Mouse (Mus musculus) limb, embryonic 14.5 days (tissue): ENCODE measurements around the gene Taf6l. TPM values are rescaled to one million over a fixed set of nuclear protein-coding genes. Genes with fewer than 3 reads are reported as not detected.

Experiments
- ATAC-seq: fragments of 200-750 bp; cut with Nextera tagmentation; 2 replicates; pipeline ENCODE4 v1.8.0; 2017; ENCODE audit warnings: low read depth, moderate number of reproducible peaks, moderate TSS enrichment; ENCODE audit not compliant: low FRiP score
- DNase-seq: peaks from one replicate; pipeline ENCODE4 v3.0.0-alpha.2; 2015; ENCODE audit warnings: low spot score
- H3K27ac ChIP-seq: fragments of 300-500 bp; sonication (generic); replicated peaks from 2 replicates; pipeline ENCODE4 v1.5.1; 2014; ENCODE audit warnings: low read depth, mild to moderate bottlenecking, low read length, moderate library complexity, mixed read lengths
- H3K27me3 ChIP-seq: fragments of 300-500 bp; sonication (generic); 2 replicates; pipeline ENCODE4 v1.6.1; 2014; ENCODE audit warnings: low read length, mixed read lengths; ENCODE audit not compliant: control insufficient read depth, insufficient read depth
- H3K36me3 ChIP-seq: fragments of 300-500 bp; sonication (generic); 2 replicates; pipeline ENCODE4 v1.6.1; 2014; ENCODE audit warnings: mild to moderate bottlenecking, low read length, moderate library complexity, mixed read lengths; ENCODE audit not compliant: control insufficient read depth, insufficient read depth
- H3K4me1 ChIP-seq: fragments of 300-500 bp; sonication (generic); 2 replicates; pipeline ENCODE4 v1.6.1; 2014; ENCODE audit warnings: antibody characterized with exemption, low read length, mixed read lengths; ENCODE audit not compliant: control insufficient read depth, insufficient read depth
- H3K4me2 ChIP-seq: fragments of 300-500 bp; sonication (generic); replicated peaks from 2 replicates; pipeline ENCODE4 v1.6.1; 2014; ENCODE audit warnings: low read depth, mild to moderate bottlenecking, low read length, moderate library complexity; ENCODE audit not compliant: severe bottlenecking
- H3K4me3 ChIP-seq: fragments of 300-500 bp; sonication (generic); replicated peaks from 2 replicates; pipeline ENCODE4 v1.5.1; 2014; ENCODE audit warnings: low read length
- H3K9ac ChIP-seq: fragments of 300-500 bp; sonication (generic); 2 replicates; pipeline ENCODE4 v1.6.1; 2014; ENCODE audit warnings: mild to moderate bottlenecking, low read depth, low read length, moderate library complexity; ENCODE audit not compliant: severe bottlenecking
- H3K9me3 ChIP-seq: fragments of 300-500 bp; sonication (generic); 2 replicates; pipeline ENCODE4 v1.6.1; 2016; ENCODE audit warnings: low read length; ENCODE audit not compliant: control insufficient read depth
- POLR2A ChIP-seq: fragments of 200-500 bp; IDR thresholded peaks from 2 replicates; pipeline ENCODE4 v1.8.0; 2012; ENCODE audit warnings: inconsistent platforms, mild to moderate bottlenecking, moderate library complexity, borderline replicate concordance; ENCODE audit not compliant: insufficient read depth, insufficient read length; ENCODE audit errors: extremely low read depth
- WGBS: fragments of 180-500 bp; shearing (Covaris S2); extraction: QIAGEN DNeasy Blood & Tissue Kit; methylation state at CpG from one replicate; pipeline ENCODE4 v1.1.7; 2014; 5-methylcytosine and 5-hydroxymethylcytosine counted together
- microRNA-seq: library from miRNA; unstranded; fragments of <30 nt; microRNA quantifications from one replicate; pipeline ENCODE4, GENCODE M21; 2016
- polyA plus RNA-seq, 2 experiments: library from polyadenylated mRNA; depleted of rRNA in 1 of 2; stranded (reverse) in 1 of 2; unstranded in 1 of 2; fragments of >200 nt; fragmentation: Nextera tagmentation in 1 of 2; extraction: Ambion mirVana in 1 of 2; gene quantifications; 2 replicates each; pipeline versions ENCODE4 v1.2.1 to v1.2.3; 2012 to 2014

Gene Taf6l
- polyA plus RNA-seq, 2 experiments, result 21.8 to 22.4 TPM

GRCm38 (mm10) chr19:8727495-8728114 lies 58.6 kb downstream of the Taf6l start:
- Histone ChIP-seq H3K4me2 (no peak overlapping the region), H3K4me1 (peaks cover 11% of the 10 kb centered on the region), H3K27ac (no peak overlapping the region), H3K9me3 (no peaks in the 10 kb centered on the region), H3K4me3 (no peak overlapping the region), H3K9ac (no peak overlapping the region), H3K27me3 (no peaks in the 10 kb centered on the region), H3K36me3 (peaks cover 33% of the 10 kb centered on the region)
- TF ChIP-seq POLR2A, result no peak
- DNase-seq (no peak), ATAC-seq (no peak)
- 25% methylated on average over 5 of the region's 5 CpGs for WGBS

- Histone ChIP-seq H3K4me3 (no peak overlapping the region), H3K4me2 (no peak overlapping the region), H3K9me3 (no peaks in the 10 kb centered on the region), H3K4me1 (peaks cover 16% of the 10 kb centered on the region), H3K36me3 (peaks cover 33% of the 10 kb centered on the region), H3K9ac (no peak overlapping the region), H3K27ac (no peak overlapping the region), H3K27me3 (no peaks in the 10 kb centered on the region)
- WGBS, result 22% methylated on average over 3 of the region's 3 CpGs
- no peak for TF ChIP-seq POLR2A
- DNase-seq (no peak), ATAC-seq (no peak)
Measured at GRCm38 (mm10) chr19:8726609-8727390, 59.4 kb downstream of the Taf6l start.

- TF ChIP-seq POLR2A, result no peak
- no peak overlapping the region for H3K27ac ChIP-seq
- no peaks in the 10 kb centered on the region for H3K27me3 ChIP-seq
- DNase-seq (no peak), ATAC-seq (no peak)
- peak overlapping the region; percentile 86 for H3K4me2 ChIP-seq
- 50% methylated on average over 4 of the region's 4 CpGs for WGBS
- peaks cover 33% of the 10 kb centered on the region for H3K36me3 ChIP-seq
- peak overlapping the region; percentile 78 for H3K4me3 ChIP-seq
- H3K9me3 ChIP-seq, result no peaks in the 10 kb centered on the region
- H3K9ac ChIP-seq, result peak overlapping the region; percentile 96
- peaks cover 16% of the 10 kb centered on the region for H3K4me1 ChIP-seq
Measured at GRCm38 (mm10) chr19:8725081-8725613, 61.1 kb downstream of the Taf6l start.

Small RNAs within 50 kb of the gene (microRNA-seq; reads per million reads assigned to microRNA genes)
- gene Mir6992, result not detected

Other genes with a start within 250 kb of the Taf6l start
Only the 30 nearest of the 33 such genes appear.
- 0.03 and 0.15 TPM in 2 replicates for gene Slc22a6, start 168.4 kb downstream of the Taf6l start, polyA plus RNA-seq (2012; rRNA removed)
- gene Slc22a6, start 168.4 kb downstream of the Taf6l start, polyA plus RNA-seq (2014; fragmentation: Nextera tagmentation; extraction: Ambion mirVana), result not detected in 2 replicates
- 0.62 and 1.1 TPM in 2 replicates for gene Chrm1, start 122.6 kb downstream of the Taf6l start, polyA plus RNA-seq (2012; rRNA removed)
- 0.36 and 0.56 TPM in 2 replicates for gene Chrm1, start 122.6 kb downstream of the Taf6l start, polyA plus RNA-seq (2014; fragmentation: Nextera tagmentation; extraction: Ambion mirVana)
- 111 and 123 TPM in 2 replicates for gene Slc3a2, start 63.0 kb downstream of the Taf6l start, polyA plus RNA-seq (2012; rRNA removed)
- 101 and 109 TPM in 2 replicates for gene Slc3a2, start 63.0 kb downstream of the Taf6l start, polyA plus RNA-seq (2014; fragmentation: Nextera tagmentation; extraction: Ambion mirVana)
- gene Wdr74, start 50.6 kb downstream of the Taf6l start, polyA plus RNA-seq (2012; rRNA removed), result 66.4 and 66.6 TPM in 2 replicates
- 85.5 and 87.2 TPM in 2 replicates for gene Wdr74, start 50.6 kb downstream of the Taf6l start, polyA plus RNA-seq (2014; fragmentation: Nextera tagmentation; extraction: Ambion mirVana)
- gene 1700092M07Rik, start 45.7 kb downstream of the Taf6l start, polyA plus RNA-seq (2012; rRNA removed), result 1.6 and 3.2 TPM in 2 replicates
- 1.6 and 2.1 TPM in 2 replicates for gene 1700092M07Rik, start 45.7 kb downstream of the Taf6l start, polyA plus RNA-seq (2014; fragmentation: Nextera tagmentation; extraction: Ambion mirVana)
- 188 and 197 TPM in 2 replicates for gene Stx5a, start 45.0 kb downstream of the Taf6l start, polyA plus RNA-seq (2012; rRNA removed)
- gene Stx5a, start 45.0 kb downstream of the Taf6l start, polyA plus RNA-seq (2014; fragmentation: Nextera tagmentation; extraction: Ambion mirVana), result 161 and 174 TPM in 2 replicates
- gene Nxf1, start 29.3 kb downstream of the Taf6l start, polyA plus RNA-seq (2012; rRNA removed), result 263 and 265 TPM in 2 replicates
- gene Nxf1, start 29.3 kb downstream of the Taf6l start, polyA plus RNA-seq (2014; fragmentation: Nextera tagmentation; extraction: Ambion mirVana), result 168 and 187 TPM in 2 replicates
- 192 and 275 TPM in 2 replicates for gene Tmem223, start 15.4 kb downstream of the Taf6l start, polyA plus RNA-seq (2012; rRNA removed)
- 177 and 220 TPM in 2 replicates for gene Tmem223, start 15.4 kb downstream of the Taf6l start, polyA plus RNA-seq (2014; fragmentation: Nextera tagmentation; extraction: Ambion mirVana)
- gene Tmem179b, start 11.9 kb downstream of the Taf6l start, polyA plus RNA-seq (2012; rRNA removed), result 63.5 and 97.1 TPM in 2 replicates
- gene Tmem179b, start 11.9 kb downstream of the Taf6l start, polyA plus RNA-seq (2014; fragmentation: Nextera tagmentation; extraction: Ambion mirVana), result 83.6 and 84.2 TPM in 2 replicates
- 135 and 140 TPM in 2 replicates for gene Polr2g, start 12.2 kb upstream of the Taf6l start, polyA plus RNA-seq (2012; rRNA removed)
- gene Polr2g, start 12.2 kb upstream of the Taf6l start, polyA plus RNA-seq (2014; fragmentation: Nextera tagmentation; extraction: Ambion mirVana), result 153 and 165 TPM in 2 replicates
- 3.5 and 3.9 TPM in 2 replicates for gene Zbtb3, start 16.1 kb upstream of the Taf6l start, polyA plus RNA-seq (2012; rRNA removed)
- gene Zbtb3, start 16.1 kb upstream of the Taf6l start, polyA plus RNA-seq (2014; fragmentation: Nextera tagmentation; extraction: Ambion mirVana), result 5.3 and 5.6 TPM in 2 replicates
- gene Ttc9c, start 32.9 kb upstream of the Taf6l start, polyA plus RNA-seq (2012; rRNA removed), result 48.3 and 54.3 TPM in 2 replicates
- 41.8 and 48.5 TPM in 2 replicates for gene Ttc9c, start 32.9 kb upstream of the Taf6l start, polyA plus RNA-seq (2014; fragmentation: Nextera tagmentation; extraction: Ambion mirVana)
- gene Hnrnpul2, start 33.6 kb upstream of the Taf6l start, polyA plus RNA-seq (2012; rRNA removed), result 59.4 and 88.6 TPM in 2 replicates
- gene Hnrnpul2, start 33.6 kb upstream of the Taf6l start, polyA plus RNA-seq (2014; fragmentation: Nextera tagmentation; extraction: Ambion mirVana), result 9.5 and 9.6 TPM in 2 replicates
- 0.51 and 3.0 TPM in 2 replicates for gene AC129217.1, start 43.4 kb upstream of the Taf6l start, polyA plus RNA-seq (2012; rRNA removed)
- gene AC129217.1, start 43.4 kb upstream of the Taf6l start, polyA plus RNA-seq (2014; fragmentation: Nextera tagmentation; extraction: Ambion mirVana), result not detected in 2 replicates
- gene Bscl2, start 51.0 kb upstream of the Taf6l start, polyA plus RNA-seq (2012; rRNA removed), result 48.2 and 63.5 TPM in 2 replicates
- 50.2 and 51.3 TPM in 2 replicates for gene Bscl2, start 51.0 kb upstream of the Taf6l start, polyA plus RNA-seq (2014; fragmentation: Nextera tagmentation; extraction: Ambion mirVana)
- 2.2 and 2.5 TPM in 2 replicates for gene Gng3, start 52.8 kb upstream of the Taf6l start, polyA plus RNA-seq (2012; rRNA removed)
- 4.2 and 5.0 TPM in 2 replicates for gene Gng3, start 52.8 kb upstream of the Taf6l start, polyA plus RNA-seq (2014; fragmentation: Nextera tagmentation; extraction: Ambion mirVana)
- gene Lrrn4cl, start 64.4 kb upstream of the Taf6l start, polyA plus RNA-seq (2012; rRNA removed), result 1.9 and 2.1 TPM in 2 replicates
- 0.70 and 1.6 TPM in 2 replicates for gene Lrrn4cl, start 64.4 kb upstream of the Taf6l start, polyA plus RNA-seq (2014; fragmentation: Nextera tagmentation; extraction: Ambion mirVana)
- gene Ubxn1, start 85.1 kb upstream of the Taf6l start, polyA plus RNA-seq (2012; rRNA removed), result 84.2 and 127 TPM in 2 replicates
- 154 and 166 TPM in 2 replicates for gene Ubxn1, start 85.1 kb upstream of the Taf6l start, polyA plus RNA-seq (2014; fragmentation: Nextera tagmentation; extraction: Ambion mirVana)
- 33.9 and 51.3 TPM in 2 replicates for gene Uqcc3, start 94.5 kb upstream of the Taf6l start, polyA plus RNA-seq (2012; rRNA removed)
- gene Uqcc3, start 94.5 kb upstream of the Taf6l start, polyA plus RNA-seq (2014; fragmentation: Nextera tagmentation; extraction: Ambion mirVana), result 65.9 and 70.1 TPM in 2 replicates
- gene Lbhd1, start 97.3 kb upstream of the Taf6l start, polyA plus RNA-seq (2012; rRNA removed), result 6.0 and 6.1 TPM in 2 replicates
- gene Lbhd1, start 97.3 kb upstream of the Taf6l start, polyA plus RNA-seq (2014; fragmentation: Nextera tagmentation; extraction: Ambion mirVana), result 59.6 and 70.0 TPM in 2 replicates
- not detected in 2 replicates for gene Gm49403, start 97.5 kb upstream of the Taf6l start, polyA plus RNA-seq (2012; rRNA removed)
- not detected in 2 replicates for gene Gm49403, start 97.5 kb upstream of the Taf6l start, polyA plus RNA-seq (2014; fragmentation: Nextera tagmentation; extraction: Ambion mirVana)
- 50.1 and 92.1 TPM in 2 replicates for gene 1810009A15Rik, start 102.4 kb upstream of the Taf6l start, polyA plus RNA-seq (2012; rRNA removed)
- gene 1810009A15Rik, start 102.4 kb upstream of the Taf6l start, polyA plus RNA-seq (2014; fragmentation: Nextera tagmentation; extraction: Ambion mirVana), result 80.2 and 87.6 TPM in 2 replicates
- gene Gm49416, start 102.5 kb upstream of the Taf6l start, polyA plus RNA-seq (2012; rRNA removed), result 0.38 TPM in 1 of 2 replicates, not detected in the other
- gene Gm49416, start 102.5 kb upstream of the Taf6l start, polyA plus RNA-seq (2014; fragmentation: Nextera tagmentation; extraction: Ambion mirVana), result 0.50 TPM in 1 of 2 replicates, not detected in the other
- gene Ints5, start 106.6 kb upstream of the Taf6l start, polyA plus RNA-seq (2012; rRNA removed), result 34.5 and 46.5 TPM in 2 replicates
- gene Ints5, start 106.6 kb upstream of the Taf6l start, polyA plus RNA-seq (2014; fragmentation: Nextera tagmentation; extraction: Ambion mirVana), result 33.4 and 36.6 TPM in 2 replicates
- 212 and 265 TPM in 2 replicates for gene Ganab, start 111.7 kb upstream of the Taf6l start, polyA plus RNA-seq (2012; rRNA removed)
- gene Ganab, start 111.7 kb upstream of the Taf6l start, polyA plus RNA-seq (2014; fragmentation: Nextera tagmentation; extraction: Ambion mirVana), result 91.7 and 99.6 TPM in 2 replicates
- 116 and 142 TPM in 2 replicates for gene B3gat3, start 134.0 kb upstream of the Taf6l start, polyA plus RNA-seq (2012; rRNA removed)
- gene B3gat3, start 134.0 kb upstream of the Taf6l start, polyA plus RNA-seq (2014; fragmentation: Nextera tagmentation; extraction: Ambion mirVana), result 39.7 and 43.0 TPM in 2 replicates
- 5.2 and 7.1 TPM in 2 replicates for gene Rom1, start 142.9 kb upstream of the Taf6l start, polyA plus RNA-seq (2012; rRNA removed)
- 2.0 and 2.4 TPM in 2 replicates for gene Rom1, start 142.9 kb upstream of the Taf6l start, polyA plus RNA-seq (2014; fragmentation: Nextera tagmentation; extraction: Ambion mirVana)
- gene Eml3, start 143.1 kb upstream of the Taf6l start, polyA plus RNA-seq (2012; rRNA removed), result 62.1 and 74.9 TPM in 2 replicates
- 21.5 and 25.2 TPM in 2 replicates for gene Eml3, start 143.1 kb upstream of the Taf6l start, polyA plus RNA-seq (2014; fragmentation: Nextera tagmentation; extraction: Ambion mirVana)
- 63.4 and 76.5 TPM in 2 replicates for gene Mta2, start 155.5 kb upstream of the Taf6l start, polyA plus RNA-seq (2012; rRNA removed)
- 43.8 and 47.2 TPM in 2 replicates for gene Mta2, start 155.5 kb upstream of the Taf6l start, polyA plus RNA-seq (2014; fragmentation: Nextera tagmentation; extraction: Ambion mirVana)
- 28.6 and 33.6 TPM in 2 replicates for gene Tut1, start 167.4 kb upstream of the Taf6l start, polyA plus RNA-seq (2012; rRNA removed)
- gene Tut1, start 167.4 kb upstream of the Taf6l start, polyA plus RNA-seq (2014; fragmentation: Nextera tagmentation; extraction: Ambion mirVana), result 27.6 and 29.2 TPM in 2 replicates